Mouse (Mus musculus): ENCODE results near the gene Slc27a5. TPM values are rescaled to one million over a fixed set of nuclear protein-coding genes. Genes with fewer than 3 reads are reported as not detected.

Slc27a5 gene
- polyA plus RNA-seq (2012; rRNA removed): 0.22 and 0.25 TPM in 2 replicates

GRCm38 (mm10) chr7:12998053-12998452 is at the start of gene Slc27a5:
TSS of gene Slc27a5 (minus strand) at chr7:12998192.

DNA sequence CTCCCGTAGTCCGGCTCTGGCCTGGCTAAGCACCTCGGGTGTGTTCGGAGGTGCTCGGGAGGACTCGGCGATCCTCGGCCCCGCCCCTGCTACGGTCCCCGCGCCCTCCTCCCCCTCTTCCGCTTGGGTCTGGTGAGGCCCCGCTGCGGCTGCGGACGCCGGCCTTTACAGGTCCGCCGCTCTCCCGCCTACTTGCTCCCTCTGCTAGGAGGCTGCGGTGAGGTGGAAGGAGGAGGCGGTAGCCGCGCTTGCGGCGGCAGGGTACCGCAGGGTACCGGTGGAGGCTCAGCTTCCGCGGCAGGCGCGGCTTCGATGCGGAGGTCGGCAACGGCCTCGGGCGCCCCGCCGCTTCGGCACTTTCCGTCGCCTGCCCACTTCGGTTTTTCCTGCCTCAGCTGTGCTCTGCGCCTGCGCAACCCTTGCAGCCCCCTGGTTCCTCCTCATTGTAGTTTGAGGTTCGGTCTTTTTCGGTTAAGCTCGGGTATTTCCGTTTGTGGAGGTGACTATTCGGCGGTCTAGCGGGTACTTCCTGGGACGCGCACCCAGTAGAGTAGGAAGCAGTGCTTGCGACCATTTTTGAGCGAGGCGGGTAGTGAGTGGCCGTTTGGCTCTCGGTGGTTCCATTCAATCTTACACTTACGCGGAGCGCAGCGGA is 40.0 kb upstream of the Slc27a5 start, which contains the start of gene Ube2m:
Ube2m (minus strand) TSS at position 375 of the 655 bp plus-strand sequence.

DNA sequence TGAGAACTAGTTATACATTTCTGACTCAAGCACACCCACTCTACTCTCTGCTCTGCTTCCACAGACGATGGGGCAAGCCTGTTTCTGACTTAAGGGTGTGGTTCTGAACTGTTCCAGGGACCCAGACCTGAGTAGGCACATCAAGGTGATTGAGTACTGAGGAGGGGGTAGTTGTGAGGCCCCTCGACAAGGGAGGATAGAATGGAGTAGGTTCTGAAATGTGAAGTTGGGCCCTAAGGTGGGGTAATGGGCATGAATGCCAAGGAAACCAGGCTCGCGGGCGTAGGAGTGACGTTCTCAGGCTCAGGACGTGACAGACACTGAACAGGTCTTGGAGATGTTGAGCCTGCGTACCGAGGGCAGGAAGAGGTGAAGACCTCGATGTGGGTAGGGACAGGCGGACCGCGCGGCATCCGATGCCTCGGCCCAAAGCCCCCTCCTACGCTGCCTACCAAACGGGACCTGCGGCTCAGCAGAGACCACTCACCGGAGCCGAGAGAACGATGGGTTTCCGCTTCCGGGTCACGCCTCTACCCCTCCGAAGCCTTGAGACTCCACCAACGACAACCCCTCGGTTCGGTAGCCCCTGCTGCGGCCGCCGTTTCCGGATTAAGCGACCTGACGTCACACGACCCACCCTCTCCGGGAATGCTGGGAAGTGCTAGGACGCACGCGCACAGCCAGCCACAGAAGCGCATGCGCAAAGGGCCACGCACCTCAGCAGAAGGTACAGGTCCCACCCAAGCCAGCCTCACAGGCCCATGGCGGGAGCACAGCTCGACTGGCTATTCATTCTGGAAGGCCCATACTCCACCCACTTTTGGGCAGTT is 36.4 kb upstream of the Slc27a5 start, which contains the start of gene Chmp2a:
Chmp2a (minus strand) TSS at position 660 of the 830 bp plus-strand sequence.

GRCm38 (mm10) chr7:13010005-13010908 is 12.3 kb upstream of the Slc27a5 start, which contains the start of gene Zbtb45:
TSS of gene Zbtb45 (minus strand) at chr7:13010034.

DNA sequence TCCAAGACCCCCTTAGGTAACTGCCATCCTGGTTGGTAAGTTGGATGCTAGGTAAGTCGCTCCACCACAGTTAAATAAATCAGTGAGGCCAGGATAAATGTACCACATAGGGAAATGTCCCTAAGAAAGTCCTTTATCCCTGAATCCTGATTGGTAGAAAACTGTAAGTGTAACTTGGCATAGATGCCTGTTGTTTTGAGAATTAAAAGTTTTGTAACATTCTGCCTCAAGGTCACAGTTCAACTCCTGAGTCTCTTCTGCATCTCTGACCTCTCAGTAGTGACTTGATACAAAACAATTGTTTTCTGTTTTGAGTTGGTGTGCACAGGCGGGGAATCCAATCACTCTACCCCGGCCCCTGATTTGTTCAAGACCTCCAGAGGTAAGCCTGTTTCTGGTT is 859 bp upstream of the Slc27a5 start, which contains the start of gene Trim28:
Trim28 (plus strand) TSS at position 264 of the 400 bp plus-strand sequence.

DNA sequence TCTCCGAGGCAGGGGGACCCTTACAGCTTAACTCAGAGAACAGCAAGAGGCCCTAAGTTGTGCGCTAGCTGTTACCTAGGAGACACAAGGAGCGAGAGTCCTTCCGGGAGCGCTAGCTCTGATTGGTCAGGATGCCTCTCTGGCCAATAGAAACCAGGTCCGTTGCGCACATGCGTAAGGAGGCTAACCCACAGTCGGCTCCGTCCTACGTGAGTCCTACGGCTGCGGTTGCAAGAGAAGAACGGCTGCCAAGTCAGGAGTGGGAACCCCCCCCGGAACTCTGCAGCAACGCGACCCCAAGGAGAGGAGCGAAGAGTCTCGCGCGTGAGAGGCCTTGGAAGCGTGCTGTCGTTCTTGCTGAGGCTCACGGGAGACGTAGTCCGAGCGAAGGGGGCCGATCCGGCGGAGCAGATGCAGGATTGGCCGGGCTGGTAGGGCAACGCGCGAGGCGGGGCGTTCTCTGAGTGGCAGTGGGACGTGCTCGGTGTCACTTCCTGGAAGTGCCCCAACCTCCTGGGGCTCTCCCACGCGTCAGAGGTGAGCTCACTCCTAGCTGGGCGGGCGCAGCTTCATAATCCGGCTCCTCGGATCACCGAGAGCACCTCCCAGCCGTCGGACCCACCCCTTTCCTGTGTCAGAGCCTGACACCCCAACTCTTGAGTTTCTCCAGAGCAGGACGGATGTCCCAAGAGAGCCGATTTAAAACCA is 20.2 kb downstream of the Slc27a5 start, which contains the start of gene Zfp446:
Zfp446 (plus strand) TSS at position 167 of the 708 bp plus-strand sequence.

GRCm38 (mm10) chr7:12965678-12966091 is 32.3 kb downstream of the Slc27a5 start, which contains the start of gene Zfp324:
TSS of gene Zfp324 (plus strand) at chr7:12965838.

Other genes with a start within 250 kb of the Slc27a5 start
- gene Zscan18, start 194.6 kb downstream of the Slc27a5 start, polyA plus RNA-seq (2012; rRNA removed): 0.37 and 0.43 TPM in 2 replicates
- gene Zfp329, start 179.3 kb downstream of the Slc27a5 start, polyA plus RNA-seq (2012; rRNA removed): 0.41 and 0.47 TPM in 2 replicates
- gene Zfp110, start 163.4 kb downstream of the Slc27a5 start, polyA plus RNA-seq (2012; rRNA removed): 7.0 and 8.6 TPM in 2 replicates
- gene Zfp128, start 117.0 kb downstream of the Slc27a5 start, polyA plus RNA-seq (2012; rRNA removed): 0.53 and 0.54 TPM in 2 replicates
- gene Zscan22, start 100.4 kb downstream of the Slc27a5 start, polyA plus RNA-seq (2012; rRNA removed): 6.0 and 7.0 TPM in 2 replicates
- gene Rps5, start 75.9 kb downstream of the Slc27a5 start, polyA plus RNA-seq (2012; rRNA removed): 1,881 and 2,138 TPM in 2 replicates
- gene Rnf225, start 70.8 kb downstream of the Slc27a5 start, polyA plus RNA-seq (2012; rRNA removed): 0.44 and 0.58 TPM in 2 replicates
- 5.8 and 6.6 TPM in 2 replicates for gene Zfp324, start 32.4 kb downstream of the Slc27a5 start, polyA plus RNA-seq (2012; rRNA removed)
- gene Zfp446, start 20.3 kb downstream of the Slc27a5 start, polyA plus RNA-seq (2012; rRNA removed): 3.3 and 3.6 TPM in 2 replicates
- gene Trim28, start 922 bp upstream of the Slc27a5 start, polyA plus RNA-seq (2012; rRNA removed): 205 and 241 TPM in 2 replicates
- gene Zbtb45, start 11.8 kb upstream of the Slc27a5 start, polyA plus RNA-seq (2012; rRNA removed): 28.8 and 31.4 TPM in 2 replicates
- gene Chmp2a, start 36.6 kb upstream of the Slc27a5 start, polyA plus RNA-seq (2012; rRNA removed): 81.9 and 83.8 TPM in 2 replicates
- 96.9 and 116 TPM in 2 replicates for gene Ube2m, start 40.1 kb upstream of the Slc27a5 start, polyA plus RNA-seq (2012; rRNA removed)
- gene Mzf1, start 56.6 kb upstream of the Slc27a5 start, polyA plus RNA-seq (2012; rRNA removed): 1.7 and 2.0 TPM in 2 replicates
- not detected in 2 replicates for gene Vmn1r85, start 97.0 kb upstream of the Slc27a5 start, polyA plus RNA-seq (2012; rRNA removed)
- gene Vmn1r86, start 121.7 kb upstream of the Slc27a5 start, polyA plus RNA-seq (2012; rRNA removed): not detected in 2 replicates
- gene Vmn1r87, start 142.0 kb upstream of the Slc27a5 start, polyA plus RNA-seq (2012; rRNA removed): not detected in 2 replicates
- not detected in 2 replicates for gene Vmn1r88, start 161.4 kb upstream of the Slc27a5 start, polyA plus RNA-seq (2012; rRNA removed)
- not detected in 2 replicates for gene Vmn1r89, start 214.8 kb upstream of the Slc27a5 start, polyA plus RNA-seq (2012; rRNA removed)